Mouse (Mus musculus) right cerebral cortex, postnatal 10 days (tissue): ENCODE measurements around the gene Ube2u.
"Not testable (repeated sequence)": the region's sequence is repeated elsewhere in the genome, so short reads cannot be mapped to it uniquely, and the experiment has no call there.

Source experiments
- DNase-seq, 2 experiments: peaks; one replicate each; pipeline ENCODE4 v3.0.0; 2021; ENCODE audit warnings: low spot score in 2 of 2

Ube2u gene

GRCm38 (mm10) chr4:100478592-100479321 lies at the start of gene Ube2u:
Ube2u (plus strand) TSS chr4:100478849.
- DNase-seq, result peak; percentile 65 to 82

DNA sequence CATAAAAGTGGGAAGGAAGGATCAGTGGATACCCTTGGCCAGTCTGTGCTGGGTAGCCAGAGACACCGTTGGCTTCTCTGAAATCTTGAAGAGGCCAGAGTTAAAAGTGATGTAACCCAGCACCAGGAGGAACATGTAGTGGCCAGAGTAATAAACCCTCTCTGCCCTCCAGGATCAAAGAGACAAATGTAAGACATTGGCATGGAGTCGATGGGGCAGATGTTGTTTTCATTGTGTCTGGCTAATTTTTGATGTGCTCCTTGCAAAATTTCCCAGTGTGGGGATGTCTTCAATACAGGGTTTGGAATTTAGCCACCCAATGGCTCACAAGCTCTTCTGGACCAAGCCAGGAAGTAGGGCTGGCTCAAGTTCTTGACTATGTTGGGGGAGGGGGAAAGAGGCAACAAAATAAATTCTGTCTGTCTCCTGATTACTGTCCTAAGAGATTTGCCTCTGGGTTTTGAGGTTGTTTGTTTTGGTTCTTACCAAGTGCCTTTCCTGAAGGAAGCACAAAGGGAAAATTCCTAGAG lies 49.2 kb upstream of the Ube2u start:
- peak in 1 of 2 experiments; percentile 4 for DNase-seq

- no peak for DNase-seq
Measured at GRCm38 (mm10) chr4:100435281-100436168, 43.1 kb upstream of the Ube2u start.

GRCm38 (mm10) chr4:100436169-100436547 lies 42.5 kb upstream of the Ube2u start:
- DNase-seq, result no peak

DNA sequence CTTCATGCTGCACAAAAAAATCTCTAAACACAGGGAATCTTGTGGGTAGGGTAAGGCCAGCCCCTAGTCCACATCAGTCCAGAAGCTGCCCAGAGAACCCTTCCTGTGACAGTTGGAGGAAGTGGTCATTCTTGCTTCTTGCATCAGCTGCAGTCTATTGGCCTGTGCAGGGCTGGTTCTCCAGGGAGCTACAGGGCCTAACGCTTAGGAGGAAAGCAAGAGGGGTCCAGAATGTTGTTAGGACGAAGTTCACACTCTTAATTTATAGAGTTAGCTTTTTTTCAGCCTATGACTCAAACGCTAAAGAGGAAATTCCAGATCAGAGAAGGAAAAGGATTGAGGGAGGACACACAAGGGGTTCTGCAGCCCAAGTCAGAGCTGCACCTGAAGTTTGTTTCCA lies 31.8 kb upstream of the Ube2u start:
- DNase-seq, result no peak

DNA sequence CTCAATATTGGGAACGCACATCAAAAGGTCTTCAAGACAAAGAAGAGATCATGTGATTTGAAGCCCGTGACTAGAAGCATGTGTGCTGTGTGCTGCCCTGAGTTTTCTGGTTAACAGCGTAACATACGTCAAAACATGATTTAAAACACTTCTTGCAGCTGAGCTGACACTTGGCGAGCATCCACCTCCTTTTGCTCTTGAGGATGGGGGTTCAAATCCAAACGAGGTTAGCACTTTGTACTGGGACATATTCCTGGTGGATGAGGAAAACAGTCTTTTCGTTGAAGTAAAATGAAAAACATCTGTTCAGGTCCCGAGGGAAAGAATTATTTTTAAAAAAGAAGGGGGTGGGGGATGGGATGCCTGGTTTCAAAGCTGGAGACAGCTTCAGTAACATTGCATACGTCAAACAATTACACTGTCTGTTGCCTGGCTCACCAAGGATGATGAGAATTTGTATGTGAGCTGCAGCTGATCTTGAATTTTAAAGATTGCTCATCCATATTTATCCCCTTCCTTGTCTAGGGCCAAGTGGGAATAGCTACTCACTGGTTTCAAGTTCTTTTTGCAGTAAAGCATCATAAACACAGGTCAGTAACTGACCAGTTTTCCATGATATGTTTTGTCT lies 16.0 kb upstream of the Ube2u start:
- no peak for DNase-seq

DNA sequence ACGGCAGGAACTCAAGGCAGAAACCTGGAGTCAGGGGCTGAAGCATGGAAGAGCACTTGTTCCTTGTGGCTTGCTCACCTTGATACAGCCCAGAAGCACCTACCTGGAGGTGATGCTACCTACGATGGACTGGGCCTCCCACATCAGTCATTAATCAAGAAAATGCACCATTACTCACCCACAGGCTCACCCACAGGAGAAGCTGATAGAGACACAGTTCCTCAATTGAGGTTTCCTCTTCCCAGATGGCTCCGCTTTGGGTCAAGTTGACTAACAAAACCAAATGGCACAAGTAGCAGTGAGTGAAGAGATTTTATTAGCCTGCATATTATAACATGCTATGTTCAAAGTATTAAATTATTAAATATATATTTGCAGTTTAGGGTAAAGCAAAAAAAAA lies 9.8 kb downstream of the Ube2u start:
- DNase-seq, result no peak

- no peak for DNase-seq
Measured at GRCm38 (mm10) chr4:100495176-100495575, 16.5 kb downstream of the Ube2u start.

- DNase-seq, result no peak
Measured at GRCm38 (mm10) chr4:100496521-100496920, 17.9 kb downstream of the Ube2u start.

DNA sequence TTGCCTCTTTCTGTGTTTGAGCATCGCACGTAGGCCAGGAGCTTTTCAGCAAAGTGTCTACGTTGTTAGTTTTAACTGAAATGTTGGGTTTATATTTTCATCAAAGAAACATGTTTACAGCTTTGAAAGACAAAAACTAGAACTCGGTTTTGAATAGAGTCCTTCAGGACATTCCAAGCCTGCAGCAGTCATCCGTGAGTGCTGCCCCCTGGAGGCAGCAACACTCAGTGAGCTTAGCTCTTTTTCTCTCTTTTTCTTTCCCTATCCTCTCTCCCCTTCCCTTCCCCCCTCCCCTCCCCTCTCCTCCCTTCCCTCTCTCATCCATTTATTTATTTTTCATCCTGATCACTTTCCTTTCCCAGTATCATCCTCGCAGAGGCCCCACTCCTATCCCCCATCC lies 19.5 kb downstream of the Ube2u start:
- DNase-seq, result no peak

DNA sequence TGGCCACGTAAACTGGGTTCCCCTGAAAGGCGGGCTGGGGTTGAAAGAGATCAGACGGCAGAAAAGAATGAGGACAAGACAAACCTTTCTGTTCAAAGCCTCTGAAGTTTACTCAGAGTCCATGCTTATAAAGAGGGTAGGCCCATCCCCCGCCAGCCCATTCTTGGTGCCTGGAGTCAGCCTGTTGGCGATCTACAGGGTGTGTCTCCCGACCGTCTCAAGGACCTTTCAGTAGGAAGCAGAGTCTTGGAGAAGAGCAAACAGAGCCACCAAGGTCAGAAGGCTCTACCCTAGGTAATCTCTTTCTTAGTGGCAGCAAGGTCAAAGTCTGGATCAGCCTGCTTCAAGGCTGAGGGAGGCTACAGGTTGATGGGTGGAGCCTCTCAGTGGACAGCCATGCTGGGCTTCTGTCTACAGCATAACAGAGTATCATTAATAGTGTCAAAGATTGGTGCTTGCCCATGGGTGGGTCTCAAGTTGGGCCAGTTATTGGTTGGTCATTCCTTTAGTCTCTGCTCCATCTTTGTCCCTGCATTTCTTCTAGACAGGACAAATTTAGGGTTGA lies 20.5 kb downstream of the Ube2u start:
- DNase-seq, result not testable (repeated sequence)

DNA sequence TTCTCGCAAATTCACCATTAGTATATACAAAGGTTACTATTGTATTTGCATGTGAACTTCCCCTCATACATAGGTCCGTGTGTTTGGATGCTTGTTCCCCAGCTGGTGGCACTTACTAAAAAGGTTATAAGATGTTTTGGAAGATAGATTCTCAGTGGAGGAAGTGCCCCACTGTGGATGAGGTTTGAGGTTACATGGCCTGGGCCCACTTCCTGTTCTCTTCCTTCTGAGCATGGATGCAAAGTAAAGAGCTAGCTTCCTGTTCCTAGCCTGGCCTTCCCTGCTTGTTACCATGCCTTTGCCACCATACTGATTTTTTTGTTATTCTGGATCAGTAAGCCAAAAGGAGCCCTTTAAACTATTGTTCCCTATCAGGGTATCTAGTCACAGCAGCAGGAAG lies 24.7 kb downstream of the Ube2u start:
- no peak for DNase-seq

- no peak for DNase-seq
Measured at GRCm38 (mm10) chr4:100517646-100518045, 39.0 kb downstream of the Ube2u start.

GRCm38 (mm10) chr4:100522534-100522933 lies 43.9 kb downstream of the Ube2u start:
- DNase-seq, result no peak

GRCm38 (mm10) chr4:100524741-100525140 lies 46.1 kb downstream of the Ube2u start:
- no peak for DNase-seq

DNA sequence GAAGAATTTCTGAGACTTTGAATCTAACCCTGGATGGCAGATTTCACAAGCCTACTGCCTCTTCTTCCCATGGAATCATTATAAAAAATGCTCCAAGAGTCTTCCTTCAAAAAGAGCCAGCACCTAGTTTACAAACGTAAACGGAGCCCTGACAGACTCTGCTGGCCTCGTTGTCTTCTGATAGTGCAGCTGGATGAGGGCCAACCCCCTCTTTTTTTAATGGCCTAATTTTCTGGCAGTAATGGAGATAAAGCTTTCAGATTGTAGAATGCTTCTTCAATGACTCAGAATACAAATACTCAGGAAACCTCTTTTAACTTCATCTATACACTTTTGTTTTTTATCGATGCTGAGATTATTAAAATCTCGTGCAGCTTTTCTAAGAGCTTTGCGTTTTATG lies 47.6 kb downstream of the Ube2u start:
- no peak for DNase-seq

- DNase-seq, result no peak
Measured at GRCm38 (mm10) chr4:100527086-100527485, 48.4 kb downstream of the Ube2u start.

DNA sequence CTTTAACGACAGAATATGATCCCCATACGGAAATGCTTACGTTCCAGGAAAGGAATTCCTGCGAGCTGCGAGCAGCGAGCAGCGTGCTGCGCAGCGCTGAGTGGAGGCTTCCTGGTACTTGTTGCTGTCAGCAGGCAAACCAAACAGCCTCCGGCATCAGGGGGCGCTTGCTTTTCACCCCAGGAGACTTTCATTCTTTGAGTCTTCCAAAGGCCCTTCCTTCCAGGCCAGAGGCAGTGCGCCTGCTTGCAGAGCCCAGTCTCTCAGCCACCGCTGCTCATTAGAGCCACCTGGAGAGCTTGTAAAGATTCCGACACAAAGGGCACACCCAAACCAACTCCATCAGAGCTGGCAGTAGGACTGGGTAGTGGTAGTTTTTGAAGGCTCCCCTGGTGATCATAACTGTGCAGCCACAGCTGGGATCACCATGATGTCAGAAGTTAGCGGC lies 48.9 kb downstream of the Ube2u start:
- DNase-seq, result peak; percentile 23

- no peak for DNase-seq
Measured at GRCm38 (mm10) chr4:100533607-100534006, 55.0 kb downstream of the Ube2u start.

DNA sequence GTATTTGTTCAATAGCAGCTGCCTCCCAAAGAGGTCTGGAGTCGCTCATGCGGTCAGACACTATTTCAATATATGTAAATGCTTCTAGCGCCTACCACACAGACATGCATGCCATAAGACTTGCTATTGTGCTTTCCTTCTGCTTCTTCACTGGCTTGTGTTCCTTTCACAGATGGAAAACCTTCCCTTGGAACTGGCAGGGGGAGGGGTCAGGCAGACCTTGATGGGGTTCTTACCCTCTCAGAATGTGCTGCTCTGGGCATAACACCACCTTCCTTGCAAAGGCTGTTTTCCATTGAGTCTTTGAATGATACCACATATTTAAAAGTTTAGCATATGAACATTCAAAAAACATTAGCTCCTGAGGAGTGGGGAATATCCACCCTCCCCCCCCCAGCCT lies 56.3 kb downstream of the Ube2u start:
- DNase-seq, result no peak

GRCm38 (mm10) chr4:100537898-100538297 lies 59.2 kb downstream of the Ube2u start:
- peak; percentile 38 to 70 for DNase-seq

DNA sequence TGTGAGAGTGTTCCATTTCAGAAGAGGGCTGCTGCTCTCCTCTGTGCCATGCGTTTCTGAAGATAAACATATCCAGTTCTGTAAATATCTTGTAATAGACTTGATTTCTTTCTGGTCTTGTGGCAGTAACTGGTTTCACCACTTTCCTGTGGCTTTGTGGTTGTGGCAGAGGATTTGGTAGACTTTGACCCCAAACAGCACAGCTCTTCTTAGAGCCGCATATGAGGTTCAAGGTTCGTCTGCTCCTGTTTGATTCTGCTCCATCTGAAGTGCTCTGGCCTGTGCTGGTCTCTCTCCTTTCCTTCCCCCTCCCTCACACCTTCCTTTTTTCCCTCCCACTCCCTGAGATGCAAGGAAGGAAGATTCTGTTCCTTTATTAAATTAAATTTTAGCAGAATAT lies 60.8 kb downstream of the Ube2u start:
- no peak for DNase-seq
